Mouse (Mus musculus) liver, adult 2 months (tissue): ENCODE results near the gene Iba57. TPM values are rescaled to one million over a fixed set of nuclear protein-coding genes. Genes with fewer than 3 reads are reported as not detected.

Experiments
- DNase-seq: peaks from one replicate; pipeline ENCODE4 v3.0.0-alpha.2; 2011; ENCODE audit warnings: low read depth, low spot score; ENCODE audit errors: extremely low read depth
- H3K27ac ChIP-seq: fragments of 200-500 bp; replicated peaks from 2 replicates; pipeline ENCODE4 v1.5.1; 2012; ENCODE audit warnings: low read depth, mild to moderate bottlenecking, control low read depth, inconsistent platforms, low read length; ENCODE audit not compliant: insufficient read depth
- H3K27me3 ChIP-seq: fragments of 200-500 bp; 2 replicates; pipeline ENCODE4 v1.6.1; 2012; ENCODE audit warnings: mild to moderate bottlenecking, moderate library complexity, low read length, inconsistent platforms; ENCODE audit not compliant: control insufficient read depth, insufficient read depth
- H3K36me3 ChIP-seq: fragments of 200-500 bp; 2 replicates; pipeline ENCODE4 v1.6.1; 2012; ENCODE audit warnings: low read length, inconsistent platforms; ENCODE audit not compliant: control insufficient read depth, insufficient read depth
- H3K4me1 ChIP-seq: fragments of 200-500 bp; 2 replicates; pipeline ENCODE4 v1.6.1; 2011; ENCODE audit warnings: low read length; ENCODE audit not compliant: control insufficient read depth, insufficient read depth
- H3K4me3 ChIP-seq: fragments of 200-500 bp; 2 replicates; pipeline ENCODE4 v1.5.1; 2011; ENCODE audit warnings: low read depth, mild to moderate bottlenecking, control low read depth, low read length, moderate library complexity; ENCODE audit not compliant: insufficient read depth
- H3K79me2 ChIP-seq: fragments of 200-500 bp; 2 replicates; pipeline ENCODE4 v1.6.1; 2012; ENCODE audit warnings: inconsistent platforms, mild to moderate bottlenecking, low read length, moderate library complexity; ENCODE audit not compliant: control insufficient read depth, insufficient read depth
- H3K9ac ChIP-seq: fragments of 200-500 bp; 2 replicates; pipeline ENCODE4 v1.6.1; 2012; ENCODE audit warnings: low read depth, mild to moderate bottlenecking, control low read depth, inconsistent platforms, low read length
- CTCF ChIP-seq: fragments of 200-500 bp; IDR thresholded peaks from 2 replicates; pipeline ENCODE4 v1.5.1; 2011; ENCODE audit warnings: low read depth, low read length, control low read depth
- POLR2A ChIP-seq: fragments of 200-500 bp; IDR thresholded peaks from 2 replicates; pipeline ENCODE4 v1.6.1; 2011; ENCODE audit warnings: low read length, control low read depth; ENCODE audit not compliant: insufficient read depth; ENCODE audit errors: extremely low read depth
- WGBS: fragments of 180-500 bp; shearing (Covaris S2); methylation state at CpG from one replicate; pipeline ENCODE4 v1.1.7; 2018; 5-methylcytosine and 5-hydroxymethylcytosine counted together
- polyA plus RNA-seq: library from polyadenylated mRNA; depleted of rRNA; stranded (reverse); fragments of >200 nt; gene quantifications from 2 replicates; pipeline ENCODE4 v1.2.3, GENCODE M21; 2012
- total RNA-seq: library from RNA; depleted of rRNA; stranded (reverse); fragments of >200 nt; gene quantifications from 2 replicates; pipeline ENCODE4 v1.2.3, GENCODE M21; 2014

The Iba57 gene
- total and polyA plus RNA-seq, 2 experiments: 5.3 to 7.3 TPM

- H3K27me3 ChIP-seq: no peaks in the 10 kb centered on the region
- peaks cover 15% of the 10 kb centered on the region for H3K4me1 ChIP-seq
- peaks cover 16% of the 10 kb centered on the region; the same call in 1 of the 2 replicates for H3K79me2 ChIP-seq
- H3K36me3 ChIP-seq: peaks cover 28% of the 10 kb centered on the region
- H3K4me3 ChIP-seq: no peak overlapping the region
- no peak overlapping the region for H3K27ac ChIP-seq
- H3K9ac ChIP-seq: peak overlapping the region; percentile 23
- DNase-seq: no peak
- 63% methylated on average over 5 of the region's 5 CpGs for WGBS
- no peak for TF ChIP-seq POLR2A
- TF ChIP-seq CTCF: no peak
Observed at GRCm38 (mm10) chr11:59209580-59209979, 46.0 kb upstream of the Iba57 start.

- peak overlapping the region; percentile 12; the same call in 1 of the 2 replicates for H3K27ac ChIP-seq
- H3K27me3 ChIP-seq: no peaks in the 10 kb centered on the region
- peak overlapping the region; percentile 96 for H3K9ac ChIP-seq
- peaks cover 15% of the 10 kb centered on the region for H3K4me1 ChIP-seq
- TF ChIP-seq POLR2A (no peak), CTCF (peak; percentile 89)
- WGBS: 4% methylated on average over 18 of the region's 18 CpGs
- H3K79me2 ChIP-seq: peaks cover 12% of the 10 kb centered on the region; the same call in 1 of the 2 replicates
- peak overlapping the region; percentile 89 for H3K4me3 ChIP-seq
- DNase-seq: peak; percentile 76
- H3K36me3 ChIP-seq: peaks cover 27% of the 10 kb centered on the region
Observed at GRCm38 (mm10) chr11:59209003-59209441, 45.5 kb upstream of the Iba57 start.

GRCm38 (mm10) chr11:59208153-59208831 lies 44.8 kb upstream of the Iba57 start, which contains the start of gene 2310033P09Rik:
Gene 2310033P09Rik, plus strand, starts transcription at chr11:59208321.
- H3K36me3 ChIP-seq: peaks cover 27% of the 10 kb centered on the region
- H3K27ac ChIP-seq: peak within 1 kb of the TSS; percentile 89
- TF ChIP-seq CTCF: no peak
- TF ChIP-seq POLR2A: peak; percentile 90
- H3K4me1 ChIP-seq: peaks cover 11% of the 10 kb centered on the region
- DNase-seq: peak; percentile 85
- peak within 1 kb of the TSS; percentile 89 for H3K4me3 ChIP-seq
- WGBS: under 1% methylated on average over 67 of the region's 67 CpGs
- peak within 1 kb of the TSS; percentile 96 for H3K9ac ChIP-seq
- peaks cover 7% of the 10 kb centered on the region; the same call in 1 of the 2 replicates for H3K79me2 ChIP-seq
- H3K27me3 ChIP-seq: no peaks in the 10 kb centered on the region

- Histone ChIP-seq H3K4me1 (peaks cover 6% of the 10 kb centered on the region), H3K36me3 (peaks cover 8% of the 10 kb centered on the region; the same call in 1 of the 2 replicates), H3K9ac (peak within 1 kb of the TSS; percentile 83), H3K27ac (peak within 1 kb of the TSS; percentile 61), H3K27me3 (no peaks in the 10 kb centered on the region), H3K4me3 (peak within 1 kb of the TSS; percentile 94), H3K79me2 (peaks cover 10% of the 10 kb centered on the region; the same call in 1 of the 2 replicates)
- DNase-seq: peak; percentile 90
- under 1% methylated on average over 63 of the region's 63 CpGs for WGBS
- TF ChIP-seq POLR2A (peak; percentile 61; the same call in 1 of the 2 replicates), CTCF (no peak)
Observed at GRCm38 (mm10) chr11:59202081-59202995, 38.8 kb upstream of the Iba57 start, which contains the start of gene Mrpl55. Gene Mrpl55, plus strand, starts transcription at chr11:59202486.

- 18% methylated on average over 16 of the region's 16 CpGs for WGBS
- Histone ChIP-seq H3K4me1 (peaks cover 6% of the 10 kb centered on the region), H3K4me3 (peak overlapping the region; percentile 94), H3K27me3 (no peaks in the 10 kb centered on the region), H3K79me2 (peaks cover 10% of the 10 kb centered on the region; the same call in 1 of the 2 replicates), H3K9ac (peak overlapping the region; percentile 61), H3K27ac (peak overlapping the region; percentile 61), H3K36me3 (peaks cover 8% of the 10 kb centered on the region; the same call in 1 of the 2 replicates)
- TF ChIP-seq POLR2A (no peak), CTCF (no peak)
- no peak for DNase-seq
Observed at GRCm38 (mm10) chr11:59201216-59202002, 37.9 kb upstream of the Iba57 start.
